Mouse (Mus musculus): ENCODE results near the gene Per1. TPM values are rescaled to one million over a fixed set of nuclear protein-coding genes. Genes with fewer than 3 reads are reported as not detected.
"Not testable (repeated sequence)": the region's sequence is repeated elsewhere in the genome, so short reads cannot be mapped to it uniquely, and the experiment has no call there.

The Per1 gene
- total RNA-seq, 2 experiments from 2014 or later = 9.4 to 10.3 TPM

DNA sequence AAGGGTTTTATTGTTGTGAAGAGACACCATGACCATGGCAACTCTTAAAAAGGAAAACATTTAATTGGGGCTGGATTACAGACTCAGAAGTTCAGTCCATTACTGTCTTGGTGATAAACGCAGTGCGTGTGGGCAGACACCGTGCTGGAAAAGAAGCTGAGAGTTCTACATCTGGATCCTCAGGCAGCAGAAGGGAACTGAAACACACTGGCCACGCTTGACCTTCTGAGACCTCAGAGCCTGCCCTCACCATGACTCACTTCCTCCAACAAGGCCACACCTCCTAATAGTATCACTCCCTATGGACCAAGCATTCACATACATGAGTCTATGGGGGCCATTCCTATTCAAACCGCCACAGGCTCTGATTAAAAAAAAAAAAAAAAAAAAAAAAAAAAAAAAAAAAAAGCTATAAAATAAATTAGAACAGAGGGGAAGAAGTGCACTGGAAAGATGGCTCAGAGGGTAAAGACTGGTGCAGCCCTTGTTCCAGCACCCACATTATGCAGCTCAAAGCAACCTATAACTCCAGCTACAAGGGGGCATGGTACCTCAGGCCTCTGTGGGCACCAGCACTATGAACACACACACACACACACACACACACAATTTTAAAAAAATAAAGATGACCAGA, 16.1 kb upstream of the Per1 start:
- ATAC-seq (replicated peaks; ENCODE audit: poor library complexity, severe bottlenecking) = peak; percentile 89

DNA sequence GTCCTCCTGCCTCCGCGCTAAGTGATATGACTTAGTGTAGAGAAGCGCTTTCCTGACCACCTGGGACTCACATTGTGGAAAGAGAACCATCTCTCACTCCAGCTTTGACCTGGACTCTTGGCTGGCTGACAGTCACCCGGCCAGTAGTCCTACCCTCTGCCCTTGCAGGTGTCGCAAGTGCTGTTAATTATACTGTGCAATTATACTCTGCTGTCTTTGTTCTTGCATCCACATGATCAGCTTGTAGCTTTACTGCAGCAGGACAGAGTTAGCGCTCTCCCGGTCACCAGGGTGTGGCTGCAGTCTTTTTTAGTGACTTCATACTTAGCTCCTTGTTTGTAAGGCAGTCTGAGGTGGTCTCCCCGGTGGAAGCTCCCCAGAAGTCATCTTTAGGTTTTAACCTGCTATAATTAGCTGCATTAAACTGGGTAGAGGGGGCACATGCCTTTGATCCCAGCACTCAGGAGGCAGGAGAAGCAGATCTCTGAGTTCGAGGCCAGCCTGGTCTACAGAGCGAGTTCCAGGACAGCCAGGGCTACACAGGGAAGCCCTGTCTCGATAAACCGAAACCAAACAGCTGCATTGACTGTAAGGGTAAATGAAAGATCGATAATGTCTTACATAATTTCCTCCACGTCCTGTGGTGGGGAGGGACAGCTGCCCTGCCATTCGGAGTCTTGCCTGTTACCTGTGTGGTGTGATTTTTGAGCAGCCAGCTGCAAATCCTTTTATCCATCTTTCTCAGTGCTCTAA, 14.7 kb upstream of the Per1 start:
- 0 out of 2 replicates have a peak, but pooled peaks have one; percentile 12 for ATAC-seq (replicated peaks; ENCODE audit: poor library complexity, severe bottlenecking)

DNA sequence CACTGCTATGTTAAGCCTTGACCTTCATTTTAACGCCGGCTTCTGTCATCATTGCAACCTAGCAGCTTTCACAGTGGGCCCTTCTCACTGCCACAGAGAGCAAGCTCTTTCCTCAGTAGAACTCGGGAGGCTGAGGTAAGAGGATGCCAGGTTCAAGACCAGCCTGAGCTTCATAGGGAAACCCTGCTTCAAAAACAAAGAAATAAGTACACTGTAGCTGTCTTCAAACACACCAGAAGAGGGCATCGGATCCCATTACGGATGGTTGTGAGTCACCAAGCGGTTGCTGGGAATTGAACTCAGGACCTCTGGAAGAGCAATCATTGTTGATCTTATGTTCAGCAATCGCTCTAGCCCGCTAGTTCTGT, 14.2 kb upstream of the Per1 start:
- ATAC-seq (replicated peaks; ENCODE audit: poor library complexity, severe bottlenecking) = no peak

DNA sequence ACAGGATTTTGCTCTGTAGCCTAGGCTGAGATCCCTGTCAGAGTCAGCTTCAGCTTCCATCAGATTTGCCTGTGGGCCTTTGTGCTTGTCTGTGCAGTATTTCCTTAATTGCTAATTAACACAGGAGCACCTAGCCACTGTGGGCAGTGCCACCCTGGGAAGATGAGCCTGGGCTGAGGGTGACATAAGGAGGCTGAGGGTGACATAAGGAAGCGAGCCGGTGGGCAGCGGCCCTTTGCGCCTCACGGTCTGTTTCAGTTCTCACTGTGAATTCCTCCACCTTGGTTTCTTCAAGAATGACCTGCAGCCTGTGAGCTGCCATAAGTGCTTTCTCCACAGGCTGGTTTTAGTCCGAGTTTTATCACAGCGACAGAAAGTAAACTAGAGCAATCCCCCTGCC, 13.4 kb upstream of the Per1 start:
- no peak for ATAC-seq (replicated peaks; ENCODE audit: poor library complexity, severe bottlenecking)

DNA sequence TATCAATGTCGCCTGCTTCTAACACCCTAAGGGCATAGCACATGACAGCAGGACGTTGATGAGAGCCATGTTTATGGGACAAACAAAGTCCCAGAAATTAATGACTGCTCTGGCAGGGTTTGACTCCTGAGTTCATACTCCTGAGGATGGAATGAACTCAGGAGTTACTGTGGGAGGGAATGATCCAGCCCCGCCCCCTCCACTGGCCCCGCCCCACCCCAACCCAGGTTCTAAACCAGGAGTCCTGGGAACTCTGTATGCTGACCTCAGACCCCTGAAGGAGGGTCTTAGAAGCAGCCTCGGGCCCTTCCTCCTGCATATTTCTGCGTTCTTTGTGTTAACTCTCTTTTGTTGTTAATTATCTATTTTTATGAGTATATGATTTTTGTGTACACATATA, 9.4 kb upstream of the Per1 start:
- ATAC-seq (replicated peaks; ENCODE audit: poor library complexity, severe bottlenecking) = no peak

DNA sequence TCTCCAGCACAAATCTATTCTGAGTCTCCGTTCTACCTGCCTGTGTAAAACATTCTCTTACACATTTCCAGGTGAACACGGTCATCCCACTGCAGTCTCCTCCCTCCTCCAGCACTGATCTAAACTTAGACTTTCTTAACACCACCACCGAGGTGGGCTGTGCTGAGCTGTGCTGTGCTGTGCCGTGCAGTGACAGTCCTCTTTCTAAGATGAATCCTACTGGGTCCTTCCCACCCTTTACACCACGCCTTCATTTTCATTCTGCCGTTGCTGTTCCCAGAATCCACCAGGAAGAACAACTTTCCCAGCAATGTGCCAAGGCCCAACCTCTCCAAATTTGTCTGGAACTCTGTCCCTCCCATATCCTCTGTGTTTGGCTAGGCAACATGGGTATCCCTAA, 8.6 kb upstream of the Per1 start:
- ATAC-seq (replicated peaks; ENCODE audit: poor library complexity, severe bottlenecking) = no peak

DNA sequence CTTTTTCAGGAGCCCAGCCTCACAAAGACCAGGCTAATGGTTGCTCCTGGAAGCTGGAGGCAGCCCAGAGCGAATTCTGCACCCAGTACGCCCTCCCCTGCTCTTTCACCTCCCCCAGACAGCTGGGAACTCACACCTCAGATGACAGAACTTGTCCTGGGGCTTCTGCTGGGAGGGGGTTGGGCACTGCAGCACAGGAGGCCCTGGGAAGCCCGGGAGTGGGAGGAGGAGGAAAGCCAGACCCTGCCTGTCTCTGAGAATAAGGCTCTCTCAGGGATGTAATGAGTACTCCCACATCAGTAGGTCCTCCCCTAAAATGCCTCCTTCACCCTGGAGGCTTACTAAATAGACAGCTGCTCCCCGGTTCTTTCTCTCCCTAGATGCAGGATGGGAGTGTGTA, 7.9 kb upstream of the Per1 start:
- no peak for ATAC-seq (replicated peaks; ENCODE audit: poor library complexity, severe bottlenecking)

DNA sequence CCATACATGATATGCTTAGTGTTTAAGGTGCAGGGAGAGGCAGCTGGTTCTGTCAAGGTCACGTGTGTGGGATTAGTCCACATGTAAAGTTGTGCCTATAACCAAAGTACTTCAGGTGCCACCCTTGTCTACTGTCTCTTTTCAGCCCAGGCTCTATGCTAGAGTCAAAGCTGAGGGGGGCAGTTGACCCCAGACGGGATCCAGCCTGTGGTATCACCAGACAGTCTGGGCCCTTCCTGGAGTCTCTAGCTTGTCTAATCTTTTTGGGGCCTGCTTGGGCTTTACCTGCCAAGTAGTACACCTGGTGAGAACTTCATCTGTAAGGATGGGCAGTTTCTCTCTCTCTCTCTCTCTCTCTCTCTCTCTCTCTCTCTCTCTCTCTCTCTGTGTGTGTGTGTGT, 7.4 kb upstream of the Per1 start:
- no peak for ATAC-seq (replicated peaks; ENCODE audit: poor library complexity, severe bottlenecking)

DNA sequence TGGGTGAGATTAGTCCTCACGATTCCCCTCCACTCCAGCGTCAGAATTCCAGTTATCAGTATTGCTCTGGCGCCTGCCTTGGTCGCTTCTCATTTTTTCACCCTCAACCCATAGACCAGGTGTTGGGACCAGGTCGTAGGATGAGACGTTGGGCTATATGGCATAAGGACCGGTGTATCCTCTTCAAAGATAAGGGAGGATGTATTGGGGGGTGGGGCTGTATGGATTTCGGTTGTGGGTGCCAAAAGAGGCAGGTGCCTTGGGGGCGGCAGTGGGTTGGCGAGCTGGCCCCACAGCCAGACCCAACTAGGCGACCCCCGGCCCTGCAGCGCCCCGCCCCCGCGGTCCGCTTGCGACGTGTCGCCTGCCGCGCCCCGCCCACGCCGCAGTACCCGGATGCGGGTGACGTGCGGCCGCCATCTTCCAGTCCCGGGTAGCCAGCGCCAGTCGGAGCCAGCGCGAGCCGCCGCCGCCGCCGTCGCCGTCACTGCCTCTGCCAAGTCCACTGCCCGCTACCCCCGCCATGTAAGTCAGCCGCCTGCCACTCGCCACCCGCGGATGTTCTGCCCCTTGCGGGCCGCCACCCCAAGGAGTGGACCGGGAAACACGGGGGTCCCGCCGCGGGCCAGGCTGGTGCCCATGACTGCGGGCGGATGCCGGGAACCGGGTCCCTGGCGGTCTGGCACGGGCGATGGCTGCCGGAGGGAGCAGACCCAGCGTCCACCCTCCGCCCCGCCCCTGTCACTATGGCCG, 6.7 kb upstream of the Per1 start, which contains the start of gene Vamp2:
Gene Vamp2 (plus strand): TSS at position 388 of the 753 bp plus-strand sequence.
- ATAC-seq (replicated peaks; ENCODE audit: poor library complexity, severe bottlenecking) = peak; percentile 75

DNA sequence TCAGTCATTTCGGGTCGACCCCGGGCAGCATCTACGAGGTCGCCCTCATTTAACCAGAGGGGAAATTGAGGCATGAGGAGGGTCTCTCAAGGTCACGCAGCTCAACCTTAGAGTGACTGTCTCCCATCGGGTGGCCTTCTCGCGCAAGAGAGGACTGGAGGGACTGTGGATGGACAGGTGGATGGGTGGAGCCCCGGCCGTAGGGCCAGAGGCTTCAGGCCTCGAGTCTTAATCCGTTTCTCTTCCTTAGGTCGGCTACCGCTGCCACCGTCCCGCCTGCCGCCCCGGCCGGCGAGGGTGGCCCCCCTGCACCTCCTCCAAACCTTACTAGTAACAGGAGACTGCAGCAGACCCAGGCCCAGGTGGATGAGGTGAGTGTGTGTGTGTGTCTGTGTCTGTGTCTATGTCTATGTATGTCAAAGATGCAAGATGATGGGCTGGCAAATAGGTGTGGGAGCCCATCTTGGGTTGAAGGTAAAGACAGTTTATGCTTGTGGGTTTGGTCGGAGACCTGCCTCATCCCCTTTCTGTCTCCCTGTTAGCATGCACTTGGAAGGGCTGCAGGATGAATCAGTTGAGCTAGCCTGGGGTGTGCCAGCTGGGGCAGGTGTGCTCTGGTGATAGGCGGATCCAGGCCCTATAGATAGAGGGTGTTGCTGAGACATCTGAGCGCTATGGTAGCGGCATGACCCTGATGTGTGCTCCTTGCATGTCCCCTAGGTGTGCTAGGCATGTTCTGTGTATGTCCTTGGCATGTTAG, 6.0 kb upstream of the Per1 start:
- ATAC-seq (replicated peaks; ENCODE audit: poor library complexity, severe bottlenecking) = peak; percentile 12; the same call in 1 of the 2 replicates

DNA sequence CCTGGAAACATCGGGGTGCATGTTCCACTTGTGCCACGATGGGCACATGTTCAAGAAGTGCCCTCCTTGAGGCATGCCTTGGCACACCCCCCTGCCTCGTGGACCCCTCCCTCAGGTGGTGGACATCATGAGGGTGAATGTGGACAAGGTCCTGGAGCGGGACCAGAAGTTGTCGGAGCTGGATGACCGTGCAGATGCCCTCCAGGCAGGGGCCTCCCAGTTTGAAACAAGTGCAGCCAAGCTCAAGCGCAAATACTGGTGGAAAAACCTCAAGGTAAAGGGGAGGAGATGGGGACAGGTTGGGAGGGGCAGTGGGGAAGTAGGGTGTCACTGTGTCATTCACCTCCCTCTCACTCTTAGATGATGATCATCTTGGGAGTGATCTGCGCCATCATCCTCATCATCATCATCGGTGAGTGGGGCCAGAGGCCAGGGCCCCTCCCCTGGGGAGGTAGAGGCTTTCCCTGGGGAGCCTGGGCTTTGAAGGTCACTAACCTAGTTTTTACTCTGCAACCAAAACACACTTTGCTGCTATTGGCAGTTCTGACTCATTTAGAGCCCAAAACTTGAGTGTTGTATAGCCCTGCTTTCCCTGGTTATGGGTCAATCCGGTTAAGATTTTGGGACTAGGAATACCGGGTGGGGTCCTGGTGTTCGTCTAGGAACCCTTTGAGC, 5.3 kb upstream of the Per1 start:
- ATAC-seq (replicated peaks; ENCODE audit: poor library complexity, severe bottlenecking) = no peak

DNA sequence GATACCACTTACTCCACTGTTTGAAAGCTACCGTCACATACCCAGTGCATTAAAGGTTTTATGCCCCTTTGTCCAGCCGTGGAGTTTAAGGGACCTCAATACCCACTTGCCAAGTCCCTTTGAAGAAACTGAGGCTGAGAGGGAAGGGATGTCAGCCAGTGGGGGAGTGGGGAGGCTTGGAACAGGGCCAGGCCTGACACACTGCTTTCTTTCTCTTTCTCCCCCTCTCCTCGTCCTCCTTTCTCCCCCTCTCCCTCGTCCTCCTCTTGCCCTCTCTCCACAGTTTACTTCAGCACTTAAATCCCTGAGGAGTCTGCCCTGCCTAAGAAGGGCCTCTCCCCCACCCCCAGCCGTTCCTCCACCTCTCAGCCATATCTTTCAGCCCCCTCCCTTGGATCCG, 4.7 kb upstream of the Per1 start:
- ATAC-seq (replicated peaks; ENCODE audit: poor library complexity, severe bottlenecking) = no peak

DNA sequence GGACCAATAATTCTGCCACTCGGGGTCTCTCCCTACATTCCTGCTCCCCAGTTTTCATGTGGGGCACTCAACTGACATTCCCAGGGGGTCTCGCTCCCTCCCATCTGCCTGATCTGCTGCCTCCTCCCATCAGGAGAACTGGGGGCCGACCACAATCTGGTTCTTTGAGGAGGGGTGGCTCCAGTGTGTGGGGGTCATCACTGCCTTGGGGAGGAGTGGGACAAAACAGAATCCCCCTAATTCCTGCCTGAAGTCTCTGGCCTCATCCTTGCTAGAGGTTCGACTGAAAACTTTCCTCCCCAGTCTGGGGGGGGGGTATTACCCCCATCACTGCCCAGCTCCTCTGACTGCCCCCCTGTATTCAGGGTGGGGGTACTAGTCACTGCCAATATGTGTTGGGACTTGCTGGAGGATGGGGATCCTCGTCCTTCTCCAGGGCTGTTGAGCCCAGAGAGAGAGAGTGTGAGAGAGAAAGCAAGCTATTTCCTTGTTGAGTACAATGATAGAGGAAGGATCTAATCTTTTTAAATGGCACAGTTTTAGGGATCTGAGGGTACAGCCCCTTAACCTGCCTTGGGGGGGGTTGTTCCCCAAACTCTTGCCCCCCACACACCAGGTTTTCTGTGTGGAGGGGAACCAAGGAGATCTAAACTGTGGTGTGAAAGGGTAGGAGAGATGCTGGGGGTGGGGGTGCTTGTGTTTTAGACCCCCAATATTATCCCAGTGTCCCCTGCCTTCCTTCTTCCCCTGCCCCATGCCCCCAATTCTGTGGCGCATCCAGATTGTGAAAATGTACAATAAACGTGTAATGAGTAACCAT, 3.2 kb upstream of the Per1 start:
- ATAC-seq (replicated peaks; ENCODE audit: poor library complexity, severe bottlenecking) = no peak

DNA sequence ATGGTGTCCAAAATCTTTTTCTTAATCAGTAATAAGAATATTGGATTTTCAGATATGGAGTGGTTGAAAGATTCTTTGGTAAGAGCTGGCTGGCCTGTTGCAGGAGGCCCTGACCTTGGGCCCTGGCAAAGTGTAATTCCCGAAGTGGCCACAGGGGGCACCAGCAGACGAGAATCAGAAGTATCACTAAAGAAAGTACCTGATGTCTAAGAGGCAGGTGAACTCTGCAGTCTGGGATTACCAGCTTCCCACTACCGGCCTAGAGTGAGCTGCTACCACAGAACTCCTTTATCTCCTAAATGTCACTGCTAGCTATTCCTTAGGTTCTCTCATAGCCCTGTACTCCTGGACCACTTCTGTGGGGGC, 2.6 kb upstream of the Per1 start:
- no peak for ATAC-seq (replicated peaks; ENCODE audit: poor library complexity, severe bottlenecking)

DNA sequence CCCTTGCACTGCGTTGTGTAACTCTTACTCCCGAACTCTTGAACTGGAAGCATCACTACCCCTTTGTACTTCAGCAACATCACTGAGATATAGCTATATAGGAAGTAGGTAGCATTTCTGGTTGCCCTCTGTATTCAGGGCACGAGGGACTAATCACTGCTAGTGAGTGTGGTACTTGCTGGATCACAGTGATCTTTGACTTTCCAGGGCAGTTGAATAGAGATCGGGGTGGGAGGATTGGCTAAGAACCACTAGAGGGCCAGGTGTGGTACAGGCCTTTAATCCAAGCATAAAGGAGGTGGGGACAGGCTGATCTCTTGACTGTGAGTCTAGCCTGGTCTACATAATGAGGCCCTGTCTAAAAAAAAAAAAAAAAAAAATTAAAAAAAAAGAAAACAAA, 2.1 kb upstream of the Per1 start:
- ATAC-seq (replicated peaks; ENCODE audit: poor library complexity, severe bottlenecking) = no peak

DNA sequence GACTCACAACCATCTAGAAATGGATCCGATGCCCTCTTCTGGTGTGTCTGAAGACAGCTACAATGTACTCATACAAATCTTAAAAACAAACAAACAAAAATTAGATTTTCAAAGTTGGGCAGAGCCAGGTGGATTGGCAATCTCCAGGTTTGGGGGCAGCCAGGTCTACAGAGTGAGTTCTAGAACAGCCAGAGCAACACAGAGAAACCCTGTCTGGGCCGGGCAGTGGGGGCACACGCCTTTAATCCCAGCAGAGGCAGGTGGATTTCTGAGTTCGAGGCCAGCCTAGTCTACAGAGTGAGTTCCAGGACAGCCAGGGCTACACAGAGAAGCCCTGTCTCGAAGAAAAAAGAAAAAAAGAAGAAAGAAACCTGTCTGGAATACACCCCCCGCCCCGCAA, 1.2 kb upstream of the Per1 start:
- not testable (repeated sequence) for ATAC-seq (replicated peaks; ENCODE audit: poor library complexity, severe bottlenecking)

DNA sequence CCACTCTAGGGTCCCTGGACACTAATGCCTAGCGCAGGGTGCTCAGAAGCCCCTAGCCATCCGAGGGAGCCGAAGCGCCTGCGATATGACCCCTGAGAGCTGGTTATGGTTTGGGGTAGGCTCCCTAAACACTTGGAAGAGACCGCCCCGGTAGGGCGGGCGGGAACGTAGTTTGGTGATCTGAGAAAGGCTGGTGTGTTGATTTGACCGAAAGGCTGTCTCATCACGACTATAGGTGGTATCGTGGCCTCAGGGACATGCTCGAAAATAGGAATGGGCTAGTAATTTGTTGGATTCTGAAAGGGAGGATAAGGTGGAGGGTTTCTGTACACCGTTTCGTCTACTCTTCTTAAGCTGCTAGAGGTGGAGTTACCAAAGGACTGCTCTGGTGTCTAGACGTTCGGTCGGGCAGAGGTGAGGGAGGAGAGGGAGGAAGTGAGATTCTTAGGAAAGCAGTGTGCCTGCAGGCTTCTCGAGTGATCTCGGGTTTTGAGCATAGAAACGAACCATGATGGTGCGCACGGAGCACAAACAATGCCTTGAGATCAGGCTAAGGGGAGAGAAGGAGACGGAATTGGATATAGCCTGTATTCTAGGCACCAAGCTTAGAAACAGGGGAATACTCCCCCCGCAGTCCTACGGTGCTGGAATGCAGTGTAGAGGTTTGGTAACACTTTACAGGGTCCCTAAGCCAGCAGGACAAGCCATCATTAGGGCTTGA, 654 bp downstream of the Per1 start:
- ATAC-seq (replicated peaks; ENCODE audit: poor library complexity, severe bottlenecking) = no peak

DNA sequence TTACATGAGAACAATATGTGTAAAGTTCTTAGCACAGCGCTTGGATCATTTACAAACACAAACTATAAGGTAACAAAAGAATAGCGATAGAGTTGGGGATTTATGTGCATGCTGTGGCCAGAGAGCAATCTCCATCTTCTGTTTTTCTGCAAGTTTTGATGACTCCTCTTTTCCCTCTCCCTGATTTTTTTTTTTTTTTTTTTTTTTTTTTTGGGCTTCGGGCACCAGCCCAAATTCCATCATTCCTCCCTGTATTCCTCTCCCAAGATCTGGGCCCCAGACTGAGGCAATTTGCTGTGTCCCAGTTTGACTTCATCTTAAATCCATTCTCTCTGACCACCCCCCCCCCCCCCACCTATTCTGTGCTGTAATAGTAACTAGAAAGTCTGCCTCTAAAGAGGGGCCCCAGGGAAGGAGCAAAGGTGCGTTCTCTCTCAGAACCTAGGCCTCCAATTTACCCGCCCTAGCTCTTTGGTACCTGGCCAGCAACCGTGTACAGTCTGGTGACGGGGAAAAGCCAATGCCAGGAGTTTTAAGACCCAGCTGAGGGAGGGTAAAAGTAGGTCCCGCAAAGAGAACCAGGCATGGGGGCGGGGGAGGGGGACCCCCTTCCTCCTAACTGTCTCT, 1.5 kb downstream of the Per1 start:
- ATAC-seq (replicated peaks; ENCODE audit: poor library complexity, severe bottlenecking) = no peak
